Comparison of ENCODE assay signal across 20 mouse cellular contexts in the genomic region with DNA sequence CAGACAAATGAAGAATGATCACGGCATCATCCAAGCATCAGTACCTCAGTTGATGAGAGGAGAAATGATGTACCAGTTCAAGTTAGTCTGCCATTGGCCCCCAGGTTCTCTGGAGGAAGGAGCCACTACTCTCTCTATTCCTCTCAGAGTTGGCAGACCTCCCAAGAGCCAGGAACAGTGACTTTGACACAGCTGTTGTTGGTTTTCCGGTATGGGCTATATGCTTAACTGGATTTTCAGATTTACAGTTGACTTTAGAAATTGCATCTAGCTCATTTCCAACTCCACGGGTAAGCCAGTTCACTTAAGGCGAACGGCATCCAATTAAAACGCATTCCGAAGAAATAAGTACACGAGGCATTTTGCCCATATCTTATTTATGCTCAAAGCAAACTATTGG.
A peak's percentile ranks its signal among the peaks of the same experiment; 100 is the strongest.
DNase-seq lines count a peak whose midpoint lies in the region; ATAC-seq and TF ChIP-seq lines count a peak whose summit lies in the region.
"Had no signal": no experiment of that assay in that cellular context is flagged by ENCODE, and none has a peak within 500 bp of the region (broad histone marks: within the 10 kb centered on the region; RNA-seq: fewer than 3 reads in every experiment).

No protein-coding gene starts in this region.

- H3ac ChIP-seq in C2C12 (ENCODE audit: control insufficient read depth, insufficient read length, low read depth) = no peak overlapping the region
- no peak overlapping the region for H3ac ChIP-seq in myocyte (ENCODE audit: control insufficient read depth, insufficient read length)

- TF ChIP-seq CTCF in C2C12 (IDR thresholded peaks at IDR 0.05; ENCODE audit: control insufficient read depth, insufficient read depth, insufficient read length) = no peak

- no peaks in the 10 kb centered on the region for H3K9me3 ChIP-seq in hindbrain, embryonic 12.5 days (replicated peaks)
- H3K9me3 ChIP-seq: embryonic facial prominence, embryonic 12.5 days; embryonic facial prominence, embryonic 15.5 days; forebrain, embryonic 13.5 days; forebrain, embryonic 15.5 days had no signal

- H3K27me3 ChIP-seq in C2C12 (ENCODE audit: control insufficient read depth, insufficient read depth, insufficient read length) (no peaks in the 10 kb centered on the region), myocyte (ENCODE audit: control insufficient read depth, insufficient read depth, insufficient read length) (no peaks in the 10 kb centered on the region)
- H3K27me3 ChIP-seq in hindbrain, embryonic 12.5 days = no peaks in the 10 kb centered on the region
- H3K27me3 ChIP-seq: embryonic facial prominence, embryonic 12.5 days; embryonic facial prominence, embryonic 15.5 days; forebrain, embryonic 13.5 days; forebrain, embryonic 15.5 days had no signal

- H3K79me2 ChIP-seq in C2C12 (ENCODE audit: control insufficient read depth, insufficient read depth) (no peaks in the 10 kb centered on the region), myocyte (ENCODE audit: control insufficient read depth, insufficient read depth) (no peaks in the 10 kb centered on the region)

- H3K4me1 ChIP-seq in hindbrain, embryonic 12.5 days = no peaks in the 10 kb centered on the region
- H3K4me1 ChIP-seq: embryonic facial prominence, embryonic 12.5 days; embryonic facial prominence, embryonic 15.5 days; forebrain, embryonic 13.5 days; forebrain, embryonic 15.5 days had no signal

- H3K4me2 ChIP-seq in myocyte (ENCODE audit: low read depth) = peak overlapping the region; percentile 48
- no peak overlapping the region for H3K4me2 ChIP-seq in hindbrain, embryonic 12.5 days (replicated peaks)
- H3K4me2 ChIP-seq: embryonic facial prominence, embryonic 12.5 days; embryonic facial prominence, embryonic 15.5 days; forebrain, embryonic 13.5 days; forebrain, embryonic 15.5 days had no signal

- H3K9ac ChIP-seq in hindbrain, embryonic 12.5 days = no peak overlapping the region
- H3K9ac ChIP-seq: embryonic facial prominence, embryonic 12.5 days; embryonic facial prominence, embryonic 15.5 days; forebrain, embryonic 13.5 days; forebrain, embryonic 15.5 days; forebrain, postnatal 0 days had no signal

- 93% methylated on average over 8 of the region's 8 CpGs for WGBS in hindbrain, embryonic 12.5 days

- TF ChIP-seq POLR2A in myocyte (IDR thresholded peaks at IDR 0.05; ENCODE audit: insufficient read length, low read depth) = no peak

- no peak overlapping the region for H3K27ac ChIP-seq in hindbrain, embryonic 12.5 days
- H3K27ac ChIP-seq: embryonic facial prominence, embryonic 12.5 days; embryonic facial prominence, embryonic 15.5 days; forebrain, embryonic 13.5 days; forebrain, embryonic 15.5 days had no signal

- H3K4me3 ChIP-seq in C2C12 (ENCODE audit: insufficient read depth, poor library complexity, severe bottlenecking) (no peak overlapping the region), myocyte (no peak overlapping the region)
- H3K4me3 ChIP-seq in hindbrain, embryonic 12.5 days = no peak overlapping the region
- H3K4me3 ChIP-seq: embryonic facial prominence, embryonic 12.5 days; embryonic facial prominence, embryonic 15.5 days; forebrain, embryonic 13.5 days; forebrain, embryonic 15.5 days had no signal

- no peak for ATAC-seq in hindbrain, embryonic 12.5 days (ENCODE audit: low FRiP score)
- ATAC-seq: forebrain, embryonic 13.5 days; forebrain, embryonic 15.5 days; forebrain, postnatal 0 days had no signal

- H3K36me3 ChIP-seq in C2C12 (ENCODE audit: control insufficient read depth, insufficient read depth) = no peaks in the 10 kb centered on the region
- H3K36me3 ChIP-seq in myocyte (ENCODE audit: control insufficient read depth, insufficient read depth) = no peaks in the 10 kb centered on the region
- H3K36me3 ChIP-seq in hindbrain, embryonic 12.5 days = no peaks in the 10 kb centered on the region
- H3K36me3 ChIP-seq: embryonic facial prominence, embryonic 12.5 days; embryonic facial prominence, embryonic 15.5 days; forebrain, embryonic 15.5 days had no signal

- no peaks in the 10 kb centered on the region for H3K79me3 ChIP-seq in C2C12 (ENCODE audit: low read depth)

- peak; percentile 60 for DNase-seq in 3T3-L1 (ENCODE audit: low read depth, low spot score)
- DNase-seq in layer of hippocampus, adult 11-12 months (ENCODE audit: low spot score) = no peak
- DNase-seq: adrenal gland, adult 8-10 months; adrenal gland, postnatal 14 days; adrenal gland, postnatal 36 days; B cell, adult 2 months; cerebellum, adult 11-12 months; cerebellum, adult 2 months; cerebellum, adult 9-11 months; cerebellum, postnatal 14 days; cerebellum, postnatal 36 days; embryo, embryonic 11 days; forebrain, postnatal 0 days had no signal

TF ChIP-seq in C2C12, 6 proteins besides CTCF, POLR2A, EP300 and RAD21:
- peak; percentile 55 for TF ChIP-seq MYOD1 (IDR thresholded peaks at IDR 0.05; ENCODE audit: control insufficient read depth, insufficient read length, low read depth)
- TF ChIP-seq USF1 (IDR thresholded peaks at IDR 0.05; ENCODE audit: low read depth) = no peak
- no peak for TF ChIP-seq CEBPB (IDR thresholded peaks at IDR 0.05; ENCODE audit: low read depth)

TF ChIP-seq in myocyte, 11 proteins besides CTCF, POLR2A, EP300 and RAD21:
- no peak for TF ChIP-seq CEBPB (IDR thresholded peaks at IDR 0.05; ENCODE audit: insufficient read depth, poor library complexity, severe bottlenecking)
- TF ChIP-seq MYOD1 (IDR thresholded peaks at IDR 0.05; ENCODE audit: control insufficient read depth in 1 of 3, insufficient read length in 2 of 3, low read depth in 2 of 3) = peak in 2 of 3 experiments; percentile 19 to 23
